Mouse (Mus musculus) thymus, postnatal 10 days (tissue): ENCODE measurements around the gene Gm49325.
"Not testable (repeated sequence)": the region's sequence is repeated elsewhere in the genome, so short reads cannot be mapped to it uniquely, and the experiment has no call there.

Source experiments
- DNase-seq, 2 experiments: peaks; one replicate each; pipeline ENCODE4 v3.0.0; 2021; ENCODE audit warnings: low spot score in 2 of 2

Gm49325 gene

DNA sequence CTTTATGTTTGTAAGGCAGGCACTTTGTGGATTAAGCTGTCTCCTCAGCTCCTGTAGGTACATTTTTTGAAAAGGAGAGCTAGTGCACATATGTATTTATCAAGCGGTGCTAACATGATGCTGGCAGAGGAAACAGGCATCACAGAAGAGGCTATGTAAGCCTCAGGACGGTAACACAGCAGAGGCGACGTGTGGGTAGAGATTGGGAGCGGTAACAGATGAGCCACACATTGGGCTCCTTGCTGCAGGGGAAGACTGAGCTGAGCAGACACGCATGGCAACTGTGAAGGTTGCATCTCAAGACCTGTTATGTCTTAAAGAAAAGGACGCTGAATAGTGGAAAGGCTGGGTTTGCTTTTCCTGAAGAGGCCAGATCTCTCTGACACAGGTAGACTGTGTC lies 77.0 kb downstream of the Gm49325 start:
- DNase-seq = no peak

GRCm38 (mm10) chr10:77684181-77684580 lies 78.2 kb downstream of the Gm49325 start:
- no peak for DNase-seq

- no peak for DNase-seq
Observed at GRCm38 (mm10) chr10:77685895-77686664, 80.1 kb downstream of the Gm49325 start, which contains the start of gene Tspear. TSS of gene Tspear (plus strand) at chr10:77686569.

DNA sequence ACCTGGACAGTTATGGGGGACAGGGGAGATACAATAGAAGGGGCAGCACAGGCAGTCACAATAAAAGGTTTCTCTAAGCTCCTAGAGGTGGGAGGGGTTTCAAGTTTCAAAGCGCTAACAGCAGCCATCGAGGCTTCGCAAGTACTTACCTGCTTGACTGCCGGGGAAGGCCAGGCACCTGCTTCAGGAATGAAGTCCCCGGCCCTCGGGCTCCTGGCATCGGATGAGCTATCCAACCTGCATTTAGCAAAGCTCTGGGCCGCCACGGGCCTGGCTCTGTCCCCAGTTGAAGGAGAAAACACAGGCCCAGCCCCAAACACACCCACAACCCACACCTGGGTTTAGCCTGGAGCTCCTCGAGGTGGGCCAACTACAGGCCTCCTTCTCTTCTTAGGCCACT lies 81.0 kb downstream of the Gm49325 start:
- DNase-seq = no peak

DNA sequence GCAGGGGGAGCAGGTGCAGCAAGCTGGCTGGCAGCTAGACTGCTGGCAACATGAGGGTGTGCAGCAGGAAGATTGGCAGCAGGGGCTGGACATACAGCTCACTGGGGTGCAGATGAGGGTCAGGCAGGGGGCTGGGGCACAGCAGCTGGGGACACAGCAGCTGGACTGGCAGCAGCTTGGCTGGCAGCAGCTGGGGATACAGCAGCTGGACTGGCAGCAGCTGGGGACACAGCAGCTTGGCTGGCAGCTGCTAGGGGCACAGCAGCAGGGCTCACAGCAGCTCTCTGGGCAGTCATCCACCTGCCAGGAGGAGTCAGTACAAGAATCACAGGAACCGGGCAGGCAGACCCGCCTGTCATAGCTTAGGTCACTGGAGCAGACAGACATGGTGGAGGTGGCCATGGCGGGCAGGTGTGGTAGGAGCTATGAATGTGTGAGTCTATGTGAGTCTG lies 84.4 kb downstream of the Gm49325 start, which contains the start of gene Gm19402:
Gm19402 (minus strand) TSS at position 402 of the 452 bp plus-strand sequence.
- not testable (repeated sequence) for DNase-seq
